9 mouse cellular contexts compared by ENCODE assay signal in the genomic region with DNA sequence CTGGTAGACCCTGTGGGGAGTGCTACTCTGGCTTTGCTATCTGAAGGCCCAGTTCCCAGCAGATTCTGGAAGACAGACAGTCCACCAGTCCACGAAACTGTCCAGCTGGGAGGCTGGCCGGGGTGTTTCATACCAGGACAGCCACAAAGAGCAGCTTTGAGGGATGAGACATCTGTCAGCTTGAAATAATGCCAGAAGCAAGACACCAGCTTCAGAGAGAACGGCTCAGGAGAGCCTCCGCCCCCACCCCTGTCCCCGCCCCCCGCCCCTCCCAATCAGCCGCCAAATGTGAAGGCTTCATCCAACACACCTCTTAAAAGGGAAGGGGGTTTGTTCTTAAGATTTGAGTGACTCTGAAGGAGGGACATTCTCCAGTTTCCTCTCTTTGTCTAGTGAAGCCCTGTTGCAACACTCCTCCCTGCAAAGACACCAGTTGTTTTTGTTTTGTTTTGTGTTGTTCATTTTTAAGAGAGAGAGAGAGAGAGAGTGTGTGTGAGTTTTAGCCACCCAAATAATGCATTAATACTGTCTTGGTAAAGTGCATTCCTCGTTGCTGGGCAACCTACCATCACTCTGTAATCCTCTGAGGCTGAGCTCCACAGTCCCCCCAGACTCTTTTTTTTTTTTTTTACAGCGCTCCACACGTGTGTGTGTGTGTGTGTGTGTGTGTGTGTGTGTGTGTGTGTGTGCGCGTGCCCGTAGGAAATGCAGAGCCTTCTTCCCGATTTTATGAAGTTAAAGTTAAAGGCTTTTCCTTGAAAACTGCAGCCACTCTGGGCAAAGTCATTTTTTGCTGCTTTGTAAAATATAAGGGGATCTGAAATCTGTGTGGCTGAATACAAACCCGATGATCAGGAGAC.
A peak's percentile ranks its signal among the peaks of the same experiment; 100 is the strongest.
DNase-seq lines count a peak whose midpoint lies in the region.
"Had no signal": no experiment of that assay in that cellular context is flagged by ENCODE, and none has a peak within 500 bp of the region (broad histone marks: within the 10 kb centered on the region; RNA-seq: fewer than 3 reads in every experiment).

No protein-coding gene starts in this region.

- intact Hi-C loops in heart, postnatal 14 days (cut with DNase I), result no loop called here
- intact Hi-C loops in left cerebral cortex, postnatal 25 days (cut with DNase I), result loop anchor here (5.0 kb wide), 1 partner anchor 79 kb away; no protein-coding TSS in a partner anchor

- WGBS in forebrain, embryonic 10.5 days, result 13% methylated on average over 15 of the region's 15 CpGs

- H3K4me3 ChIP-seq in forebrain, embryonic 10.5 days, result peak overlapping the region; percentile 35

- peak; percentile 16 to 17 for DNase-seq in right cerebral cortex, adult 2 months (ENCODE audit: low spot score in 2 of 2)
- no peak for DNase-seq in right cerebral cortex, postnatal 36 days (ENCODE audit: low spot score in 2 of 2)
- peak; percentile 65 for DNase-seq in forebrain, embryonic 10.5 days (ENCODE audit: extremely low spot score, low spot score)
- DNase-seq in heart, postnatal 14 days, result peak; percentile 25 to 52
- DNase-seq in left cerebral cortex, postnatal 25 days (ENCODE audit: low spot score in 2 of 2), result peak; percentile 15 to 46
- DNase-seq in neural tube, embryonic 10.5 days (ENCODE audit: extremely low spot score, low spot score), result peak; percentile 58
- DNase-seq in testis, postnatal 14 days (ENCODE audit: low spot score), result no peak
- DNase-seq in thymus, postnatal 0 days (ENCODE audit: low spot score), result no peak

- H3K9me3 ChIP-seq in forebrain, embryonic 10.5 days, result no peaks in the 10 kb centered on the region

- no peaks in the 10 kb centered on the region for H3K36me3 ChIP-seq in forebrain, embryonic 10.5 days (replicated peaks)

- peaks cover 72% of the 10 kb centered on the region for H3K4me1 ChIP-seq in forebrain, embryonic 10.5 days

- no peaks in the 10 kb centered on the region for H3K27me3 ChIP-seq in forebrain, embryonic 10.5 days (ENCODE audit: poor library complexity, severe bottlenecking)
- H3K27me3 ChIP-seq: Patski had no signal

- H3K27ac ChIP-seq in forebrain, embryonic 10.5 days, result peak overlapping the region; percentile 88

Comparison
In these comparisons a context has a peak if more than half of its experiments do, and no peak if none do; other contexts are left out.
1. DNase-seq: peak in right cerebral cortex, adult 2 months (2 of 2), forebrain, embryonic 10.5 days (single experiment), heart, postnatal 14 days (2 of 2), left cerebral cortex, postnatal 25 days (2 of 2) and neural tube, embryonic 10.5 days (single experiment); none in right cerebral cortex, postnatal 36 days (0 of 2), testis, postnatal 14 days (single experiment) and thymus, postnatal 0 days (single experiment).